Comparison of ENCODE assay signal across 22 mouse cellular contexts in the genomic region with DNA sequence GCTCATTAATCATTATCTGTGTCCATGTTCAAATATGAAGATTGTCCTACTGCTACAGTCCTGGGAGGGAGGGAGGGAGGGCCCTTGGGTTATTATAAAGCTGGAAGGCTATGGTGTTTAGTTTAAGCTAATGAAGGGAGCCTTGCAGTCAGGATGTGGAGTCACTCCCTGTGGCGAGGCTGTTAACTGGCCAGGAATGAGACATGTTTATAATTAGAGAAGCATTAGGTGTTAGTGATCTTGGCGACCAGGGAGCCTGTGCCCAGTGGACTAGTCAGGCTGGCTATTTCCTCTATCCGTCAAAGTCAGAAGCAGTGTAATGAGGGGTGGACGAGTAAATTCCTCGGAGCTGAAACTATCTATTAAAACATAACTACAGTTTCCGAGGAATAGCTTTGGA. TPM values are rescaled to one million over a fixed set of nuclear protein-coding genes. Genes with fewer than 3 reads are reported as not detected.
DNase-seq lines count a peak whose midpoint lies in the region; ATAC-seq and TF ChIP-seq lines count a peak whose summit lies in the region.
"Had no signal": no experiment of that assay in that cellular context is flagged by ENCODE, and none has a peak within 500 bp of the region (broad histone marks: within the 10 kb centered on the region; RNA-seq: fewer than 3 reads in every experiment).

No protein-coding gene starts in this region.

- no peak for TF ChIP-seq EP300 in liver, postnatal 0 days (IDR thresholded peaks at IDR 0.05; ENCODE audit: low read depth)

- H3K9ac ChIP-seq in liver, embryonic 11.5 days (ENCODE audit: low read depth, low read length), result no peak overlapping the region
- H3K9ac ChIP-seq in liver, postnatal 0 days (replicated peaks), result no peak overlapping the region
- no peak overlapping the region for H3K9ac ChIP-seq in limb, embryonic 14.5 days (ENCODE audit: low read depth, low read length, severe bottlenecking)
- H3K9ac ChIP-seq: embryonic facial prominence, embryonic 12.5 days; forebrain, embryonic 15.5 days; neural tube, embryonic 12.5 days had no signal

- ATAC-seq in liver, embryonic 11.5 days (replicated peaks; ENCODE audit: low FRiP score), result no peak
- ATAC-seq in liver, postnatal 0 days, result no peak
- no peak for ATAC-seq in limb, embryonic 14.5 days (ENCODE audit: low FRiP score, low read depth)
- ATAC-seq: CD4-positive, CD25-positive, alpha-beta regulatory T cell, adult 4 months; forebrain, embryonic 15.5 days had no signal

- 32% methylated on average over 6 of the region's 6 CpGs for WGBS in liver, embryonic 11.5 days
- 42% methylated on average over 6 of the region's 6 CpGs for WGBS in liver, postnatal 0 days (ENCODE audit: insufficient replicate concordance)
- 7% methylated on average over 6 of the region's 6 CpGs for WGBS in limb, embryonic 14.5 days

- no peaks in the 10 kb centered on the region for H3K27me3 ChIP-seq in liver, embryonic 11.5 days (replicated peaks; ENCODE audit: control insufficient read depth, insufficient read depth, low read length)
- H3K27me3 ChIP-seq in liver, postnatal 0 days (ENCODE audit: insufficient read depth, low read length), result no peaks in the 10 kb centered on the region
- no peaks in the 10 kb centered on the region for H3K27me3 ChIP-seq in limb, embryonic 14.5 days (ENCODE audit: control insufficient read depth, insufficient read depth, low read length)
- H3K27me3 ChIP-seq: embryonic facial prominence, embryonic 12.5 days; forebrain, embryonic 15.5 days; neural tube, embryonic 12.5 days had no signal

- H3K4me3 ChIP-seq in liver, embryonic 11.5 days (ENCODE audit: low read depth, low read length), result no peak overlapping the region
- H3K4me3 ChIP-seq in liver, postnatal 0 days (ENCODE audit: low read depth, low read length), result no peak overlapping the region
- no peak overlapping the region for H3K4me3 ChIP-seq in limb, embryonic 14.5 days (replicated peaks; ENCODE audit: low read length)
- H3K4me3 ChIP-seq: embryonic facial prominence, embryonic 12.5 days; forebrain, embryonic 15.5 days; gastrocnemius, adult 2 months; layer of hippocampus, adult 2 months; neural tube, embryonic 12.5 days had no signal

- H3K9me3 ChIP-seq in liver, embryonic 11.5 days (ENCODE audit: control insufficient read depth, low read length), result no peaks in the 10 kb centered on the region
- no peaks in the 10 kb centered on the region for H3K9me3 ChIP-seq in liver, postnatal 0 days (ENCODE audit: low read length)
- no peaks in the 10 kb centered on the region for H3K9me3 ChIP-seq in limb, embryonic 14.5 days (ENCODE audit: control insufficient read depth, low read length)
- H3K9me3 ChIP-seq: embryonic facial prominence, embryonic 12.5 days; forebrain, embryonic 15.5 days; neural tube, embryonic 12.5 days had no signal

- TF ChIP-seq POLR2A in limb, embryonic 14.5 days (IDR thresholded peaks at IDR 0.05; ENCODE audit: borderline replicate concordance, extremely low read depth, insufficient read depth, insufficient read length), result no peak

- TF ChIP-seq CTCF in liver, postnatal 0 days (IDR thresholded peaks at IDR 0.05; ENCODE audit: low read depth), result no peak

- no peak overlapping the region for H3K27ac ChIP-seq in liver, embryonic 11.5 days (ENCODE audit: low read depth, low read length)
- no peak overlapping the region for H3K27ac ChIP-seq in liver, postnatal 0 days (ENCODE audit: low read depth)
- H3K27ac ChIP-seq in limb, embryonic 14.5 days (replicated peaks; ENCODE audit: low read depth, low read length), result no peak overlapping the region
- H3K27ac ChIP-seq: embryonic facial prominence, embryonic 12.5 days; forebrain, embryonic 15.5 days; gastrocnemius, adult 2 months; layer of hippocampus, adult 2 months; neural tube, embryonic 12.5 days had no signal

- H3K4me2 ChIP-seq in liver, embryonic 11.5 days, result 0 out of 2 replicates have a peak overlapping the region, but pooled peaks have one; percentile 6
- H3K4me2 ChIP-seq in liver, postnatal 0 days (ENCODE audit: low read depth, low read length), result no peak overlapping the region; the same call in 1 of the 2 replicates
- peak overlapping the region; percentile 2; the same call in 1 of the 2 replicates for H3K4me2 ChIP-seq in limb, embryonic 14.5 days (replicated peaks; ENCODE audit: low read depth, low read length, severe bottlenecking)
- H3K4me2 ChIP-seq: embryonic facial prominence, embryonic 12.5 days; forebrain, embryonic 15.5 days; midbrain, embryonic 11.5 days; neural tube, embryonic 12.5 days had no signal

- DNase-seq in embryo, embryonic 10 days (ENCODE audit: low spot score), result peak; percentile 58
- no peak for DNase-seq in embryo, embryonic 10.5 days (ENCODE audit: low spot score)
- no peak for DNase-seq in liver, embryonic 11.5 days (ENCODE audit: low spot score)
- no peak for DNase-seq in liver, postnatal 0 days
- DNase-seq in embryo, embryonic 11 days, result peak; percentile 34
- no peak for DNase-seq in limb, embryonic 14.5 days (ENCODE audit: low spot score)
- no peak for DNase-seq in spleen, postnatal 10 days (ENCODE audit: low spot score in 2 of 2)
- no peak for DNase-seq in right cerebral cortex, adult 18-20 months
- DNase-seq: adrenal gland, adult 2 months; cerebellum, postnatal 25 days; gastrocnemius, adult 2 months; heart, adult 11 months; heart, postnatal 4 days; right cerebral cortex, postnatal 25 days; thymus, adult 2 months had no signal

- H3K36me3 ChIP-seq in liver, embryonic 11.5 days (ENCODE audit: control insufficient read depth, insufficient read depth, low read length), result no peaks in the 10 kb centered on the region
- no peaks in the 10 kb centered on the region for H3K36me3 ChIP-seq in liver, postnatal 0 days (replicated peaks; ENCODE audit: insufficient read depth, low read length)
- H3K36me3 ChIP-seq in limb, embryonic 14.5 days (ENCODE audit: control insufficient read depth, insufficient read depth, low read length), result no peaks in the 10 kb centered on the region
- H3K36me3 ChIP-seq: embryonic facial prominence, embryonic 12.5 days; forebrain, embryonic 15.5 days; neural tube, embryonic 12.5 days had no signal

- H3K4me1 ChIP-seq in liver, embryonic 11.5 days (replicated peaks; ENCODE audit: control insufficient read depth, insufficient read depth, low read length), result no peaks in the 10 kb centered on the region
- no peaks in the 10 kb centered on the region for H3K4me1 ChIP-seq in liver, postnatal 0 days (ENCODE audit: insufficient read depth)
- peaks cover 8% of the 10 kb centered on the region for H3K4me1 ChIP-seq in limb, embryonic 14.5 days (ENCODE audit: control insufficient read depth, insufficient read depth, low read length)
- H3K4me1 ChIP-seq: embryonic facial prominence, embryonic 12.5 days; forebrain, embryonic 15.5 days; neural tube, embryonic 12.5 days had no signal

RNA-seq across cellular contexts. Expression of a gene that starts 23.6 kb away (rescaled TPM):
- polyA plus RNA-seq in liver, embryonic 11.5 days (2014; fragmentation: Nextera tagmentation; extraction: Ambion mirVana), result 0.17 and 0.21 TPM in 2 replicates
- 212 and 278 TPM in 2 replicates for polyA plus RNA-seq in liver, postnatal 0 days (2015; fragmentation: Nextera tagmentation; extraction: Ambion mirVana)
- not detected in 2 replicates for polyA plus RNA-seq in limb, embryonic 14.5 days (2012; rRNA removed)
- not detected in 2 replicates for polyA plus RNA-seq in limb, embryonic 14.5 days (2014; fragmentation: Nextera tagmentation; extraction: Ambion mirVana)
- polyA plus RNA-seq: adrenal gland, adult 2 months; CD4-positive, CD25-positive, alpha-beta regulatory T cell, adult 4 months; embryonic facial prominence, embryonic 12.5 days; forebrain, embryonic 15.5 days; heart, embryonic 14.5 days; midbrain, embryonic 11.5 days; neural tube, embryonic 12.5 days had no signal

Comparison
In these comparisons a context has a peak if more than half of its experiments do, and no peak if none do; other contexts are left out.
1. DNase-seq: peak in embryo, embryonic 10 days (single experiment) and embryo, embryonic 11 days (single experiment); none in embryo, embryonic 10.5 days (single experiment), liver, embryonic 11.5 days (single experiment), liver, postnatal 0 days (single experiment), limb, embryonic 14.5 days (single experiment), spleen, postnatal 10 days (0 of 2) and right cerebral cortex, adult 18-20 months (single experiment).
2. RNA of a gene that starts 23.6 kb away (polyA plus RNA-seq): 212 to 278 TPM in liver, postnatal 0 days; 0.17 to 0.21 TPM in liver, embryonic 11.5 days and not detected in limb, embryonic 14.5 days; every median in the first group is over 100 times any median in the second.